Mouse (Mus musculus): ENCODE data around the gene Bysl. TPM values are rescaled to one million over a fixed set of nuclear protein-coding genes. Genes with fewer than 3 reads are reported as not detected.

Bysl gene
- polyA plus RNA-seq, 1 experiment from 2014 or later, result 9.9 TPM

GRCm38 (mm10) chr17:47551049-47551448, 60.2 kb downstream of the Bysl start:
- Histone ChIP-seq H3K4me3 (ENCODE audit: low read depth, low read length) (no peak overlapping the region), H3K27ac (ENCODE audit: low read length) (no peak overlapping the region), H3K4me2 (replicated peaks; ENCODE audit: low read depth, low read length) (no peak overlapping the region), H3K9me3 (ENCODE audit: low read length) (no peaks in the 10 kb centered on the region), H3K36me3 (ENCODE audit: insufficient read depth, low read length) (no peaks in the 10 kb centered on the region), H3K4me1 (ENCODE audit: insufficient read depth, low read depth, low read length) (no peaks in the 10 kb centered on the region), H3K27me3 (replicated peaks; ENCODE audit: insufficient read depth, low read length) (no peaks in the 10 kb centered on the region), H3K9ac (replicated peaks; ENCODE audit: low read depth) (no peak overlapping the region)
- ATAC-seq, result no peak
- TF ChIP-seq EP300 (IDR thresholded peaks at IDR 0.05) (no peak), CTCF (IDR thresholded peaks at IDR 0.05) (no peak)
- no peak for DNase-seq (ENCODE audit: low spot score)
- 74% methylated on average over 7 of the region's 7 CpGs for WGBS

Other genes starting within 250 kb of the Bysl start
- 43.2 and 47.5 TPM in 2 replicates for gene Mrps10, start 242.6 kb downstream of the Bysl start, polyA plus RNA-seq (2015; fragmentation: Nextera tagmentation; extraction: Ambion mirVana)
- 0.23 and 0.43 TPM in 2 replicates for gene Guca1b, start 226.1 kb downstream of the Bysl start, polyA plus RNA-seq (2015; fragmentation: Nextera tagmentation; extraction: Ambion mirVana)
- 1.9 and 2.0 TPM in 2 replicates for gene Guca1a, start 210.9 kb downstream of the Bysl start, polyA plus RNA-seq (2015; fragmentation: Nextera tagmentation; extraction: Ambion mirVana)
- 2.8 and 3.3 TPM in 2 replicates for gene AI661453, start 174.9 kb downstream of the Bysl start, polyA plus RNA-seq (2015; fragmentation: Nextera tagmentation; extraction: Ambion mirVana)
- gene 1700001C19Rik, start 174.1 kb downstream of the Bysl start, polyA plus RNA-seq (2015; fragmentation: Nextera tagmentation; extraction: Ambion mirVana), result 0.15 and 0.44 TPM in 2 replicates
- 16.0 and 22.4 TPM in 2 replicates for gene Taf8, start 109.2 kb downstream of the Bysl start, polyA plus RNA-seq (2015; fragmentation: Nextera tagmentation; extraction: Ambion mirVana)
- 195 and 214 TPM in 2 replicates for gene Ccnd3, start 106.4 kb downstream of the Bysl start, polyA plus RNA-seq (2015; fragmentation: Nextera tagmentation; extraction: Ambion mirVana)
- gene Med20, start 90 bp upstream of the Bysl start, polyA plus RNA-seq (2015; fragmentation: Nextera tagmentation; extraction: Ambion mirVana), result 31.6 and 32.8 TPM in 2 replicates
- gene Gm20517, start 97 bp upstream of the Bysl start, polyA plus RNA-seq (2015; fragmentation: Nextera tagmentation; extraction: Ambion mirVana), result 0.64 and 1.4 TPM in 2 replicates
- 3.3 and 4.1 TPM in 2 replicates for gene Usp49, start 19.2 kb upstream of the Bysl start, polyA plus RNA-seq (2015; fragmentation: Nextera tagmentation; extraction: Ambion mirVana)
- 303 and 324 TPM in 2 replicates for gene Tomm6, start 76.9 kb upstream of the Bysl start, polyA plus RNA-seq (2015; fragmentation: Nextera tagmentation; extraction: Ambion mirVana)
- 4.1 TPM in 2 replicates for gene Frs3, start 77.5 kb upstream of the Bysl start, polyA plus RNA-seq (2015; fragmentation: Nextera tagmentation; extraction: Ambion mirVana)
- gene Gm21981, start 83.0 kb upstream of the Bysl start, polyA plus RNA-seq (2015; fragmentation: Nextera tagmentation; extraction: Ambion mirVana), result 0.18 and 0.42 TPM in 2 replicates
- gene Prickle4, start 83.2 kb upstream of the Bysl start, polyA plus RNA-seq (2015; fragmentation: Nextera tagmentation; extraction: Ambion mirVana), result 0.94 and 1.9 TPM in 2 replicates
- 22.6 and 25.4 TPM in 2 replicates for gene Pgc, start 115.3 kb upstream of the Bysl start, polyA plus RNA-seq (2015; fragmentation: Nextera tagmentation; extraction: Ambion mirVana)
- 17.8 and 21.3 TPM in 2 replicates for gene Tfeb, start 125.5 kb upstream of the Bysl start, polyA plus RNA-seq (2015; fragmentation: Nextera tagmentation; extraction: Ambion mirVana)
- 8.3 and 9.3 TPM in 2 replicates for gene Mdfi, start 223.2 kb upstream of the Bysl start, polyA plus RNA-seq (2015; fragmentation: Nextera tagmentation; extraction: Ambion mirVana)